Mouse (Mus musculus): Measurements from ENCODE around the gene Pkp4. TPM values are rescaled to one million over a fixed set of nuclear protein-coding genes. Genes with fewer than 3 reads are reported as not detected.

The Pkp4 gene
- polyA plus RNA-seq, 1 experiment from 2014 or later = 14.8 TPM

DNA sequence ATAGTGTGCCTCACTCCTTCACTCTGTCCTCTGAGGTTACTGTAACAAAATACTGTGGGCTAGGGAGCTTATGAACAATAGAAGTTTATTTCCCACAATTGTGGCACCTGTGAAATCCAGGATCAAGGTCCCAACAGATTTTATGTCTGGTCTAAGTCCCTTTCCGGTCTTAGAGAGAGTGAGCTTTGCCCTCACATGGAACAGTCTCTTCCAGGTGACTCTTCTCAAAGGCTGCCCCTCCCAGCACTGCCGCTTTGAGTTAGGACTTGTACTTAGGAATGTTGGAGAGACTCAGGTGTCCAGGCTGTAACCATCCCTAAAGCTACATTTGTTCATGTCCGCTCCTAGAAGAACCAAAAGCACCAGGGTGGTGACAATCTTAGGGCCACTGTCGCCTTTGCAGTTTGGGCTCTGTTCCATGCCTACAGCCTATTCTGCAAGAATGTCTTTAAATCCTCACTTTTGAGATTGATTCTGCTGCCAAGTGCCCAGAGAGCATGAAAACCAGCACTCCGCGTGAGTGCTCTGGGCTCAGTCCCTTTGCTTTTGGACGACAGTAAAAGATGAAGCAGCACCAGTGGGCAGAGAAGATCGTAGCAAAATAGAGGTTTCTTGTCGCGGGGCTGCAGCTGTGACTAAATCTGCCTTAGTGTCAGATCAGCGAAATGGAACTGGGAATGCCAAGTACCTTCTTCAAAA lies 184.6 kb downstream of the Pkp4 start:
- no peak overlapping the region for H3K9ac ChIP-seq (replicated peaks; ENCODE audit: low read depth)
- no peak overlapping the region for H3K4me3 ChIP-seq (ENCODE audit: low read depth, low read length)
- DNase-seq (ENCODE audit: low spot score) (no peak), ATAC-seq (no peak)
- no peaks in the 10 kb centered on the region for H3K27me3 ChIP-seq (replicated peaks; ENCODE audit: insufficient read depth, low read length)
- no peak overlapping the region for H3K27ac ChIP-seq (ENCODE audit: low read length)
- WGBS = 93% methylated on average over 11 of the region's 11 CpGs
- no peaks in the 10 kb centered on the region for H3K4me1 ChIP-seq (ENCODE audit: insufficient read depth, low read depth, low read length)
- H3K36me3 ChIP-seq (ENCODE audit: insufficient read depth, low read length) = peaks cover 24% of the 10 kb centered on the region; the same call in 1 of the 2 replicates
- H3K4me2 ChIP-seq (replicated peaks; ENCODE audit: low read depth, low read length) = no peak overlapping the region
- H3K9me3 ChIP-seq (ENCODE audit: low read length) = no peaks in the 10 kb centered on the region
- TF ChIP-seq CTCF (IDR thresholded peaks at IDR 0.05) (no peak), EP300 (IDR thresholded peaks at IDR 0.05) (no peak)

DNA sequence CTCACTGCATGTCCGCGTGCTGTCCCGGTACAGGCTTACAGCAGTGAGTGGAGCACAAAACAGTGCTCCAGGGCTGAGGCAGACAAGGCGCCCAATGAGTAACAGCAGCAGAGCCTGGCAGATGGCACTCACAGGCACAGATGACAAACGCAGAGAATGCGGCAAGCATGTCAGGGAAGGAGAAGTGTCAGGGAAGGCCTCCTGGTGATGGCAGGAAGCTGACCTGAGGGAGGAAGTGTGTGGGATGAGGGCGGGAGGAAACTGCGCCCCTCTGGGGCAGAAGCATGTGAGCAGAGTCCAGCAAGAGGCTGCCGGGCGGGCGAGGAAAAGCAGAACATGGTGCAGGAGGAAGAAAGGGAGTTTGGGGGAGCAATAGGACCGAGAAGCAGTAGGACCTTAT lies 185.8 kb downstream of the Pkp4 start:
- 50% methylated on average over 12 of the region's 12 CpGs for WGBS
- no peak overlapping the region for H3K4me2 ChIP-seq (replicated peaks; ENCODE audit: low read depth, low read length)
- no peaks in the 10 kb centered on the region for H3K4me1 ChIP-seq (ENCODE audit: insufficient read depth, low read depth, low read length)
- H3K27me3 ChIP-seq (replicated peaks; ENCODE audit: insufficient read depth, low read length) = no peaks in the 10 kb centered on the region
- H3K4me3 ChIP-seq (ENCODE audit: low read depth, low read length) = no peak overlapping the region
- no peaks in the 10 kb centered on the region for H3K9me3 ChIP-seq (ENCODE audit: low read length)
- H3K36me3 ChIP-seq (ENCODE audit: insufficient read depth, low read length) = peaks cover 24% of the 10 kb centered on the region; the same call in 1 of the 2 replicates
- H3K9ac ChIP-seq (replicated peaks; ENCODE audit: low read depth) = no peak overlapping the region
- no peak overlapping the region for H3K27ac ChIP-seq (ENCODE audit: low read length)
- no peak for TF ChIP-seq EP300 (IDR thresholded peaks at IDR 0.05)
- TF ChIP-seq CTCF (IDR thresholded peaks at IDR 0.05) = peak; percentile 16; the same call in 1 of the 2 replicates
- DNase-seq (ENCODE audit: low spot score) = peak; percentile 25
- peak; percentile 33 for ATAC-seq

DNA sequence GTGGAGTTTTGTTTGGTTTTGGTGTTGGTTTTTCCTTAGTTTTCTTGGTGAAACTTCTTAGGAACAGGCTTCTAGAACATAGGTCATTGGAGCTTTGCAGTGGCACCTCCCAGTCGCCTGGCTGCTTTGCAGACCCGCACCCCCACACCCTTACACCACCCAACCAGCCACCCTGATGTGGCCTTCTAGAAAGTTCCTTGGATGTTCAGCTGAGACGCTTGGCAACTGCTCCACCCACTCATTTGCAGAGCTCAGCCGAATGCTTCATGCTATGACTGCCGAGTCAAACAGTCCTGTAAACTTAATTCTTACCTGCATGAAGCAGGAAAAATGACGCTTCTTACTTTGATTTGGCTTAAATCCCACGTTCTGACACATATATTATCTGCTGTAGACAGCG lies 187.9 kb downstream of the Pkp4 start:
- Histone ChIP-seq H3K9ac (replicated peaks; ENCODE audit: low read depth) (no peak overlapping the region), H3K27ac (ENCODE audit: low read length) (no peak overlapping the region), H3K4me1 (ENCODE audit: insufficient read depth, low read depth, low read length) (no peaks in the 10 kb centered on the region), H3K4me2 (replicated peaks; ENCODE audit: low read depth, low read length) (no peak overlapping the region), H3K27me3 (replicated peaks; ENCODE audit: insufficient read depth, low read length) (no peaks in the 10 kb centered on the region), H3K4me3 (ENCODE audit: low read depth, low read length) (no peak overlapping the region), H3K36me3 (ENCODE audit: insufficient read depth, low read length) (0 out of 2 replicates have a peak, but pooled peaks cover 11% of the 10 kb centered on the region), H3K9me3 (ENCODE audit: low read length) (no peaks in the 10 kb centered on the region)
- TF ChIP-seq CTCF (IDR thresholded peaks at IDR 0.05) (no peak), EP300 (IDR thresholded peaks at IDR 0.05) (no peak)
- 82% methylated on average over 8 of the region's 8 CpGs for WGBS
- no peak for DNase-seq (ENCODE audit: low spot score)
- no peak for ATAC-seq

DNA sequence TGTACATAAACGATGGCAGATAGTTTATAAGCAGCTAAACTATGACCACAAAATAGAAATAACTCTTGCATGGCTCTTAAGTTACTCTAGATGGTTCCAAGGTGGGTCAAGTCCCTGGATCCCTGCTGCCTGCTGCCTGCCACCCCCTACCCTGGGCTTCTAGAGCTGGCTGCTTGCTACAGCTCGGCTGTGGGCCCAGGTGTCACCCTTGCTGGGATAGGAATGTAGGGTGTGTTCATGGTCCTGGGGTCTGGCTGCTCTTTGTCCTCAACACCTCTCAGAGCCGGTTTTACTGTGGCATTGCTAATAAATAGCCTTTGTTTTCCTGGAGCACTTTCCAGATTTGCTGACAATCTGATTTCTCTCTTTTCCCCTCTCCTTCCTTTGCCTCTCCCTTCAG lies 189.4 kb downstream of the Pkp4 start:
- no peak for TF ChIP-seq EP300 (IDR thresholded peaks at IDR 0.05)
- TF ChIP-seq CTCF (IDR thresholded peaks at IDR 0.05) = no peak
- no peaks in the 10 kb centered on the region for H3K4me1 ChIP-seq (ENCODE audit: insufficient read depth, low read depth, low read length)
- WGBS = 56% methylated on average over 3 of the region's 3 CpGs
- H3K4me3 ChIP-seq (ENCODE audit: low read depth, low read length) = no peak overlapping the region
- H3K9ac ChIP-seq (replicated peaks; ENCODE audit: low read depth) = no peak overlapping the region
- H3K27me3 ChIP-seq (replicated peaks; ENCODE audit: insufficient read depth, low read length) = no peaks in the 10 kb centered on the region
- DNase-seq (ENCODE audit: low spot score) (no peak), ATAC-seq (no peak)
- H3K36me3 ChIP-seq (ENCODE audit: insufficient read depth, low read length) = peaks cover 7% of the 10 kb centered on the region; the same call in 1 of the 2 replicates
- no peaks in the 10 kb centered on the region for H3K9me3 ChIP-seq (ENCODE audit: low read length)
- no peak overlapping the region for H3K27ac ChIP-seq (ENCODE audit: low read length)
- no peak overlapping the region for H3K4me2 ChIP-seq (replicated peaks; ENCODE audit: low read depth, low read length)

DNA sequence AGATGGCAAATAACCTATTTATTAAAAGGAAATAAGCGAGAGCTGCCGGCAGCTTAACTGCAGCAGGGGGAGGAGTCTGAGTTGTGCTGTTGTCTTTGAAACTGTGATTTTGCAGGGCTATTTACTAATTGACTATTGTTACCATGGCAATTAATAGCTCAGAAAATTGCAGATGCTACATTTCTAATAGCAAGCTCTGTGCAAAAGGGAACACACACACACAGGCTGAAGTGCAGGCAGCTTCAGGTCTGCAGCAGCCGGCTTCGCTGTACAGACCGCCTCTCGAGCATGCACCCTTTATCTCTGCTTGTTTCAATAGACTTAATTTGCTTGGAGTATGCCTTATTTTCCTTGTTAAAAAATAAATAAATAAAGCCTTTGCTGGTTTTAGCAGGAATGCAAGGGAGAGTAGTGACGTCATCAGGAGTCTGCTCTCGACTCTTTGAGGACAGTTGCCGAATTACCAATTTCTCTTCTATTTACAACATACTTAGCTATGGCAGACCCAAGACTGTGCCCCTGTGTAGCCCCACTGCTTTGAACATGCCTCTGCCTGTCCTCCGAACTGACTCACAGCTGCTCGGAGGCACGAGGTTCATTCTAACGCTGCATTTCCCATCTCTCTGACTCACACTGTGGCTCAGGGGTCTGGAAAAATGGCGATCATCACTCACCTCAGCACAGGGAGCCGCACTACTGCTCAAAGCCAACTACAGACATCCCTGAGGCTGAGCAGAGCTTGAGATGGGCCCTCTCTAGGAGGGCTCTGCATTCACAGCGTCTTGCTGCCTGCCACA lies 190.9 kb downstream of the Pkp4 start:
- ATAC-seq (no peak), DNase-seq (ENCODE audit: low spot score) (no peak)
- 72% methylated on average over 16 of the region's 16 CpGs for WGBS
- Histone ChIP-seq H3K4me2 (replicated peaks; ENCODE audit: low read depth, low read length) (no peak overlapping the region), H3K4me3 (ENCODE audit: low read depth, low read length) (no peak overlapping the region), H3K27ac (ENCODE audit: low read length) (no peak overlapping the region), H3K27me3 (replicated peaks; ENCODE audit: insufficient read depth, low read length) (no peaks in the 10 kb centered on the region), H3K9me3 (ENCODE audit: low read length) (no peaks in the 10 kb centered on the region), H3K36me3 (ENCODE audit: insufficient read depth, low read length) (peaks cover 8% of the 10 kb centered on the region; the same call in 1 of the 2 replicates), H3K4me1 (ENCODE audit: insufficient read depth, low read depth, low read length) (no peaks in the 10 kb centered on the region), H3K9ac (replicated peaks; ENCODE audit: low read depth) (no peak overlapping the region)
- TF ChIP-seq EP300 (IDR thresholded peaks at IDR 0.05) = no peak
- no peak for TF ChIP-seq CTCF (IDR thresholded peaks at IDR 0.05)

DNA sequence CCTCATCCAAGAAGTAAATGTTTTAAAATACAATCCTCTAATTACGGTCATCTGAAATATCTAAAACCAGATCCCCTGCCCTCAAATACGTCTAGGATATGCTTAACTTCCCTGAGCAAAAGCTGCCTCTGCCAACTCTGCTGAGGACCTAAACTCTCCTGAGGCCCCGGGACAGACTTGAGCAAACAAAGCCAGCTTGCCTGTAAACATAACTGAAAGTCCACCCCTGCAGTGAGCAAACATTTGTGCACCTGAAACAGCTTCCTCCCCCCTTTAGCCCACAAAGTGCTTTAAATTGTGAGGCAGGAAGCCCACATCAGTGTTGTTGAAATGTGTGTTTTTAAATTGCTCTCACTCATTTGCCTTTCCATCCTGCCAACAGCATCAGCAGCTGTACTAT lies 193.2 kb downstream of the Pkp4 start:
- TF ChIP-seq EP300 (IDR thresholded peaks at IDR 0.05) (no peak), CTCF (IDR thresholded peaks at IDR 0.05) (no peak)
- WGBS = 50% methylated on average over 3 of the region's 3 CpGs
- H3K9ac ChIP-seq (replicated peaks; ENCODE audit: low read depth) = no peak overlapping the region
- no peak overlapping the region for H3K27ac ChIP-seq (ENCODE audit: low read length)
- DNase-seq (ENCODE audit: low spot score) (peak; percentile 42), ATAC-seq (peak; percentile 43; the same call in 1 of the 2 replicates)
- H3K4me3 ChIP-seq (ENCODE audit: low read depth, low read length) = no peak overlapping the region
- no peaks in the 10 kb centered on the region for H3K27me3 ChIP-seq (replicated peaks; ENCODE audit: insufficient read depth, low read length)
- no peak overlapping the region for H3K4me2 ChIP-seq (replicated peaks; ENCODE audit: low read depth, low read length)
- no peaks in the 10 kb centered on the region for H3K4me1 ChIP-seq (ENCODE audit: insufficient read depth, low read depth, low read length)
- no peaks in the 10 kb centered on the region for H3K9me3 ChIP-seq (ENCODE audit: low read length)
- H3K36me3 ChIP-seq (ENCODE audit: insufficient read depth, low read length) = peaks cover 4% of the 10 kb centered on the region; the same call in 1 of the 2 replicates
